Mouse (Mus musculus) kidney, adult 2 months (tissue): Measurements from ENCODE around the gene Cops2. TPM values are rescaled to one million over a fixed set of nuclear protein-coding genes. Genes with fewer than 3 reads are reported as not detected.

Experiments used
- DNase-seq: peaks from one replicate; pipeline ENCODE4 v3.0.0; 2021
- H3K27ac ChIP-seq: fragments of 200-500 bp; 2 replicates; pipeline ENCODE4 v1.5.1; 2012; ENCODE audit warnings: low read depth, low read length, control low read depth, inconsistent platforms; ENCODE audit not compliant: insufficient read depth
- H3K27me3 ChIP-seq: fragments of 200-500 bp; replicated peaks from 2 replicates; pipeline ENCODE4 v1.6.1; 2012; ENCODE audit warnings: mild to moderate bottlenecking, moderate library complexity, low read length, inconsistent platforms; ENCODE audit not compliant: control insufficient read depth, insufficient read depth
- H3K36me3 ChIP-seq: fragments of 200-500 bp; 2 replicates; pipeline ENCODE4 v1.6.1; 2012; ENCODE audit warnings: mild to moderate bottlenecking, moderate library complexity, low read length, inconsistent platforms; ENCODE audit not compliant: control insufficient read depth, insufficient read depth
- H3K4me1 ChIP-seq: fragments of 200-500 bp; 2 replicates; pipeline ENCODE4 v1.6.1; 2011; ENCODE audit warnings: low read length; ENCODE audit not compliant: control insufficient read depth, insufficient read depth
- H3K4me3 ChIP-seq: fragments of 200-500 bp; 2 replicates; pipeline ENCODE4 v1.5.1; 2011; ENCODE audit warnings: mild to moderate bottlenecking, low read depth, low read length, control low read depth; ENCODE audit not compliant: insufficient read depth
- CTCF ChIP-seq: fragments of 200-500 bp; conservative IDR thresholded peaks from 2 replicates; pipeline ENCODE4 v1.5.1; 2011; ENCODE audit warnings: low read depth, mild to moderate bottlenecking, control low read depth, low read length, moderate library complexity, mixed read lengths; ENCODE audit not compliant: insufficient read depth, insufficient read length
- POLR2A ChIP-seq: fragments of 200-500 bp; IDR thresholded peaks from one replicate; pipeline ENCODE4 v1.6.1; 2011; ENCODE audit warnings: low read depth, low read length, control low read depth
- WGBS: fragments of 180-500 bp; shearing (Covaris S2); methylation state at CpG from one replicate; pipeline ENCODE4 v1.1.7; 2018; 5-methylcytosine and 5-hydroxymethylcytosine counted together
- polyA plus RNA-seq: library from polyadenylated mRNA; depleted of rRNA; stranded (reverse); fragments of >200 nt; gene quantifications from 2 replicates; pipeline ENCODE4 v1.2.3, GENCODE M21; 2012

Gene Cops2
- polyA plus RNA-seq, 1 experiment: 17.7 TPM

GRCm38 (mm10) chr2:125800428-125800827 is 58.5 kb downstream of the Cops2 start:
- Histone ChIP-seq H3K4me3 (no peak overlapping the region), H3K4me1 (no peaks in the 10 kb centered on the region), H3K27ac (no peak overlapping the region), H3K27me3 (no peaks in the 10 kb centered on the region), H3K36me3 (no peaks in the 10 kb centered on the region)
- DNase-seq: no peak
- 69% methylated on average over 4 of the region's 4 CpGs for WGBS
- no peak for TF ChIP-seq POLR2A
- TF ChIP-seq CTCF: no peak

DNA sequence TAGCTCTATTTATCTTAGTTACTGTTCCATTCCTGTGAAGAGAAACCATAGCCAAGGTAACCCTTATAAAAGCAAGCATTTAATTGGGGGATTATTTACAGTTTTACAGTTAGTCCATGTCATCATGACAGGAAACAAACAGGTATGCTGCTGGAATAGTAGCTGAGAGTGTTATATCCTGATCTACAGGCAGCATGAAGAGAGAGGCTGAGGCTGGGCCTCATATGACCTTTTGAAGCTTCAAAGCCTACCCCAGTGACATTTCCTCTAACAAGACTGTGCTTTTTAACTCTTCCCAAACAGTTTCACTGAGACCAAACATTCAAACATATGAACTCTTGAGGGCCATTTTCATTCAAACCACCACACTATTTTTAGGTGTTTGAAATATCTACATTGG is 61.1 kb downstream of the Cops2 start:
- Histone ChIP-seq H3K4me1 (no peaks in the 10 kb centered on the region; the same call in 1 of the 2 replicates), H3K27ac (no peak overlapping the region), H3K4me3 (no peak overlapping the region), H3K27me3 (no peaks in the 10 kb centered on the region), H3K36me3 (no peaks in the 10 kb centered on the region)
- no peak for DNase-seq
- TF ChIP-seq POLR2A (no peak), CTCF (no peak)

GRCm38 (mm10) chr2:125795118-125795517 is 63.8 kb downstream of the Cops2 start:
- H3K36me3 ChIP-seq: no peaks in the 10 kb centered on the region
- 73% methylated on average over 2 of the region's 2 CpGs for WGBS
- no peaks in the 10 kb centered on the region; the same call in 1 of the 2 replicates for H3K4me1 ChIP-seq
- H3K27ac ChIP-seq: no peak overlapping the region
- no peak for DNase-seq
- H3K4me3 ChIP-seq: no peak overlapping the region
- TF ChIP-seq POLR2A (no peak), CTCF (no peak)
- H3K27me3 ChIP-seq: no peaks in the 10 kb centered on the region

DNA sequence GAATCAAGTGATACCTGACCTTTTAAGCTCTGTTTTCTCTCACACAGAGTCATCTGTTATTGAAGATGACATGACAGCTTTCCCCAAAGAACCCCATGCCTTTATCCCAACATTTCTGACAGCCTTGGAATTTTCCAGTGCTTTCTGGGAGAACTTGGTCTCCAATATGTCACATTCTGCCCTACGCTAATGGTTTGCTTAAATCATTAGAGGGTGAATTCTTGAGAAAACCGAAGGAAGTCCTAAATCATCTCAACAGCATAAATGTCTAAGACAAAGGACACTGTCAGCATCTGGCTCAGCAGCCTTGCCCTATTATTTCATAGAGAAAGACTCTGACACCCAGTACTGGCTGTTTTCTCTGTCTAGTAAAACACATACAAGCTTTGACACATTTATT is 64.8 kb downstream of the Cops2 start:
- 45% methylated on average over 2 of the region's 2 CpGs for WGBS
- Histone ChIP-seq H3K4me1 (no peaks in the 10 kb centered on the region; the same call in 1 of the 2 replicates), H3K36me3 (no peaks in the 10 kb centered on the region), H3K4me3 (no peak overlapping the region), H3K27ac (no peak overlapping the region), H3K27me3 (no peaks in the 10 kb centered on the region)
- DNase-seq: peak; percentile 64
- TF ChIP-seq CTCF (no peak), POLR2A (no peak)

DNA sequence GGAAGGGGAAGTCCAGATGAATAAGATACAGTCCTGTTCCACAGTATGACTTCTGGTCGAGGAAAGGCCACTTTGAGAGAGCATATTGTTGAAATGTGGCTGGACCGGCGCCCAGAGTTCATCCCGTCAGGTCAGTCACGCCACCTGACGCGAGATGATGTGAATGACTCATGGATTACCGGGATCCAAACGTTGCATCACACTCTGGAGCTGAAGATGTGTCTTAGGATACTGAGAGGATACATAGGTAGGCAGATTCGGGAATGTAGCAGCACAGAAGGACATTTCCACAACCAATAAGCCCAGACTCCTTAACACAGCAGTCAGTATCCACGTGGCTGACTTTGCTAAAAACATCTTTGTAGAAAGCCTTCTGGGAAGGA is 66.1 kb downstream of the Cops2 start:
- H3K4me1 ChIP-seq: peaks cover 2% of the 10 kb centered on the region; the same call in 1 of the 2 replicates
- no peaks in the 10 kb centered on the region for H3K36me3 ChIP-seq
- H3K27me3 ChIP-seq: no peaks in the 10 kb centered on the region
- TF ChIP-seq POLR2A (no peak), CTCF (no peak)
- DNase-seq: peak; percentile 36
- H3K27ac ChIP-seq: no peak overlapping the region
- 70% methylated on average over 11 of the region's 11 CpGs for WGBS
- H3K4me3 ChIP-seq: no peak overlapping the region

DNA sequence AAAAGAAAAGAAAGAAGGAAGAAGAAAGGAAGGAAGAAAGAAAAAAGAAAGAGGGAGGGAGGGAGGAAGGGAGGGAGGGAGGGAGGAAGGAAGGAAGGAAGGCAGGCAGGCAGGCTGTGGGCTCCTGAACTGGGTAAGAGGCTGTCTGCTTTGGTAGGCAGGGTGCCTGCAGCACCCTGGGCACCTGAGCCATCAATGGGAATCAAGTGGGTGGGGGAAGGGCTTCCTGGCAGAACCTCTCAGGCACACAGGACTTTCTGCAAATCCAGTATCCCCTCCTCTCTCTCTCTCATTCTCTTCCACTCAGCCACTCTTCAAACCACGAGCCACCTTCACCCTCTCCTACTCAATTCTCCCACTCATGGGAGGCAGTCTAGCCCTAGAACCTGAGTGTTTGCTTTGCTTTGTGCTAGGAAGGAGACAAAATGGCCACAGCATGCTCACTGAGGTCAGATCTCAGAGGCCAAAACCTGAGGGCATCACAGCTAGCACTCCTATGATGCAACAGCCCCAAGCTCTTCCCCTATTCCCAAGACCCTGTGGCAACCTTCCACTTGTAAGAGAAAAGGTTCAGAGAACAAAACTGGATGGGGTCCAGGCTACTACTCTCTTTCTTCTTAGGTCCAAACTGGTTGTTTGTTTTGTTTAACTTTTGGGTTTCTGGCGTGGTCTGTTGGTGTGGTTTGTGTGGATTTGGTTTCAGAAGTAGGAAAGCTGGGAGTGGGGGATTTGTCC is 66.6 kb downstream of the Cops2 start:
- H3K4me3 ChIP-seq: no peak overlapping the region
- no peak for TF ChIP-seq POLR2A
- no peak for TF ChIP-seq CTCF
- peaks cover 3% of the 10 kb centered on the region; the same call in 1 of the 2 replicates for H3K4me1 ChIP-seq
- H3K36me3 ChIP-seq: no peaks in the 10 kb centered on the region
- no peak overlapping the region for H3K27ac ChIP-seq
- 69% methylated on average over 2 of the region's 2 CpGs for WGBS
- DNase-seq: no peak
- H3K27me3 ChIP-seq: no peaks in the 10 kb centered on the region

DNA sequence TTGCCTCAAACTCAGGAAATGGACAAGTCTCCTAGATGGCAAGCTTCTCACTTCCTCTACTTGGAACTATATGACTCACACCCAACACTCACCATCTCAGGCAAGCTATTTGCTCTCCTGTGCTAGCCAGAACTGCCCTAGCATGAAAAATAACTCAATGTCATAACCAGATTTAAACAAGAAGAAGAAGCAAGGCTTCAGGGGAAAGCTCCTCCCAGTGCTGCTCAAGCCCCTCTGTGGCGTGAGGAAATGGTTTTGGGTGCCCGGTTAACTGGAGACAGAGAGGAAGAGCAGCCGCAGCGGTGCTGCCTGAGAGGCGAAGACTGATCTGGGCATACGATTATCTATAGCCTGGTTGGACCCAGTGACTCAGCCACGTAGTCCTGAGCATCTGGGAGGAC is 67.5 kb downstream of the Cops2 start:
- 75% methylated on average over 7 of the region's 7 CpGs for WGBS
- Histone ChIP-seq H3K4me1 (peaks cover 3% of the 10 kb centered on the region; the same call in 1 of the 2 replicates), H3K27ac (no peak overlapping the region), H3K27me3 (no peaks in the 10 kb centered on the region), H3K4me3 (no peak overlapping the region), H3K36me3 (no peaks in the 10 kb centered on the region)
- no peak for TF ChIP-seq CTCF
- no peak for TF ChIP-seq POLR2A
- no peak for DNase-seq

DNA sequence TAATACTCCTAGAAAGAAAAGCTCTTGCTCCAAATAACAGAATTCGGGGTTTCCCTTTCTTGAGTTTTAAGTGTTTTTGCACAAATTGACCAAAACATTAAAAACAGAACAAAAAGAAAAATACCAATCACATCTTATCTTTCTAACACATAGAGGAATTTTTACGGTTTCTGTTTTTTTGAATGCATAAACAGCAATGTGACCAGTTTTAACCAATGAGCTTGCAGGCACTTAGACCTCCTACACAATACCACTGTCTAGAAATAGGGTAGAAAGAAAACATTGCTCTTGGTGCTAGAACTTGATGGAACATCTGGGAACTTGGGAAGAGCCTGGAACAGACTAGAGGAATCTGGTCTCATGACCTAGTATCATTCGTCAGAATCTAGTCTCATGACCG is 68.7 kb downstream of the Cops2 start:
- H3K36me3 ChIP-seq: no peaks in the 10 kb centered on the region
- H3K27me3 ChIP-seq: no peaks in the 10 kb centered on the region
- DNase-seq: no peak
- TF ChIP-seq POLR2A: no peak
- no peak for TF ChIP-seq CTCF
- 95% methylated on average over 4 of the region's 4 CpGs for WGBS
- H3K4me1 ChIP-seq: peaks cover 3% of the 10 kb centered on the region; the same call in 1 of the 2 replicates
- no peak overlapping the region for H3K4me3 ChIP-seq
- H3K27ac ChIP-seq: no peak overlapping the region
